Mouse (Mus musculus) erythroblast, embryonic 14.5 days (primary cell): ENCODE results near the gene Ap1s1.

Experiments used
- GATA1 ChIP-seq: IDR thresholded peaks from 2 replicates; pipeline ENCODE4 v1.6.1; 2012; ENCODE audit warnings: low read length, inconsistent platforms, mixed read lengths
- TAL1 ChIP-seq: IDR thresholded peaks from 3 replicates; pipeline ENCODE4 v1.6.1; 2012; ENCODE audit warnings: low read length, inconsistent platforms, mixed read lengths

- TF ChIP-seq GATA1 (no peak), TAL1 (no peak)
Measured at GRCm38 (mm10) chr5:137046324-137046718, 386 bp upstream of the Ap1s1 start.
